Mouse (Mus musculus): Measurements from ENCODE around the gene Nrxn1.
A peak's percentile ranks its signal among the peaks of the same experiment; 100 is the strongest.
"Not testable (repeated sequence)": the region's sequence is repeated elsewhere in the genome, so short reads cannot be mapped to it uniquely, and the experiment has no call there.

Gene Nrxn1

DNA sequence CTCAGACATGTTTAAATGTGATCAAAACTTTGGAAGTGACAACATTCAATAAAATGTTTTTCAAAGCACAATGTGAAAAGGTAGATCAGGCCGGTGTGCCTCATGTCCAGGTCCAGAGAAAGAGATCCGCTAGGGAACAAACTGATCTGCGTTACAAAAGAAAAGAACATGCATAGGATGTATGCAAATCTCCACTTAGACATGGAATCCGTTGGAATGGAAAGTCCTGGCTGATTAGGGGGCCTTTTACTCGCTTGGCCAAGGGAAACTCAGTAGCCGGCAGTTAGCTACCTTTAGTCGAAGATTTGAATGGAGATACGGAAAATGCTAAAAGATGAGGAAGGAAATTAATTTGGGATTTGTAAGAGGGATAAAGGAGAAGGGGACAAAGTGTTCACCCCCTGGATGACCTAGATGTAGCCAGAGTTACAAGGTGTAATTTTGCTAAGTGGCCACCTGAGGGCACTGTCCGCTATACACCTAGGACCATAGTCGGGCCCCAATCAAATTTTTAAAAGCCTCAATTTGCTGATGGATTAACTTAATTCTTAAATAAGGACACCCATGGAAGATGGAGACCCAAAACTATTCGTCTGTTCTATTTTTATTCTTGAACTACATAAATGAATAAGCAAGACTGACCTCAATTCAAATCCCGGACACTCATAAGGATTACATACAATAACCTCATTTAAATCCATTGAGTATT, 508.9 kb downstream of the Nrxn1 start:
- DNase-seq (ENCODE audit: low read depth, low spot score): peak; percentile 17

DNA sequence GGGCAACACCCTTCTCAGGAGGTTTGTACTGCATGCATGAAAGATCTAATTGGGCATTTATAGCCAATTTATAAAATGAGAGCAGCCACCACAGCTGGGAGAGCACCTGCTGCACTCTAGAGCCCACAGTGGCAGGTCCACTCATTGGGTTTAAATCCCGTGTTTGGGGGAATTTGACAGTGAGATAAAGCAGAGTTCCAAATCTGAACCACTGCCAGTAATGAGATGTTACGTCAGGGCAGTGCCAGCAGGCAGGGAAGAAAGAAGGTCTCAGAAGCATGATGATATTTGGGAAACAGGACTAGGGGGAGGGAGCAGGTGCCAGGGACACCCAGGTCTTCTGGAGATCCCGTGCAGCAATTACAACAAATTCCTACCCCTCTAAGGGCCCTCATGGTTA, 509.7 kb downstream of the Nrxn1 start:
- no peak for DNase-seq (ENCODE audit: low read depth, low spot score)

DNA sequence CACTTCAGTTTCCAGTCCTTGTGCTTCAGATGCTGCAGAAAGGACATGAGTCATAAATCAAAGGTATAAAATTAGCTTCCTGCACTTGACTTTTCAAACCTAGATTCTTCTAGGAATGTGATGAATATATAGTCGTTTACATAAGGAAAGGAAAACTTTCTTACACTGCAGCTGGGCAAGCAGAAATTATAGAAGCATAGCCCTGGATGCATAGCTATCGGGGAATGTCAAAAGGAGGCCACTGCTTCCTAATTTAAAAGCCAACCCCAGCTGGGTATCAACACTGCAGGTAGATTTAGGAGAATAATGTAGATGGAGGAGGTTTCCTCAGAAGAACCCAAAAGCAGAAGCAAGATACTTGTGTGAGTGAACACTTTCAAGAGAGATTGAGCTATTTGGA, 523.0 kb downstream of the Nrxn1 start:
- no peak for DNase-seq (ENCODE audit: low read depth, low spot score)

DNA sequence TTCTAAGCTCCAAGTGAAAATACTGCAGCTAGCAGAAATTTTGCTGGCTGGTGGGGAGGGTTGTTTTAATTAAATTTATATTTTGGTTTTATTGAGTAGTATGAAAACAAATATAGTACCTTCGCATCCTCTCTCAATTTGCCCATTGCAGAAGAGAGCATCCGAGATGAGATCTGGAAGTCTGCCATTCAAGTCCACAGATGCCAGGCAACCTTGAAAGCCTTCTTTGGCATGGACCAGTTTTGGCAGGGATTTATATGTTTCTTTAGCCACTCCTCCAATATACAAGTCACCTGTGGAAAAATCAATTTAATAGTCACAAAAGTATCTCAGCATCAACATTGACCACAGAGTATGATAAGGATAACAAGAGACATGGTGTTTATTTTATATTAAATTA, 527.7 kb downstream of the Nrxn1 start:
- DNase-seq (ENCODE audit: low read depth, low spot score): no peak

DNA sequence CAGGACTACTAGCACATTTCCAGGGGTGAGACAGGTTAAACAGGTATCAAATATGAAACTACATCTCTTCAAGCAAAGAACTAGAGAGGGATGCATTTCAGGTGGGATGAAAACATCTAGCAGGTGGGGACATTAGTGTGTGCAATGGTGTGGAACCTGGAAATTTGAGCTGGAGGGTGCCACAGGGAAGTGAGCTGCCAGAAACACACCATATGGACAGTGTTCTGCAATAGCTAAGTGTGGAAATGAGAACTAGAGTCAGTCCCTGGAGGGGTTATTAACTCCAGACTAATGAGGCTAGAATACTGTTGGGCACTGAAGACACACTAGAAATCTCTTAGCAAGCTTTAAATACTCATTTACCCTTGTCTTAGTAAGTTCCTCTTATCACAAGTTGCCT, 536.5 kb downstream of the Nrxn1 start:
- DNase-seq (ENCODE audit: low read depth, low spot score): no peak

DNA sequence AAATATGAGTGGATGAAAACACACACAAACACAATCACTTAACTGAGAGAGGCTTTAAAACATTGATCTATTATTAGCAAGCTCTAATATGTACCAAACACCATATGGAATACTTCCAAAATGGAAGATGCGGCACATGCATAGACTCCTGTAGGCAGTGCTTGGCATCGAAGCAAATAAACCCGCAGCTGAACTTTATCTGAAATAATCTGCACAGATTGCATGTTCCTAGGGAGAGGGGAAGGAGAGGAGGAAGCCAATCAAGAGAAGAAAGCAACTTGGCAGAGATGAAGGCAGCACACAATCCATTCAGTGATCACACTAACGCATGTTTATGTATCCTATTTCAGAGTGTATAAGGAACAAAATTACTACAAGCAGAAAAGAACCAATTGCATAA, 542.5 kb downstream of the Nrxn1 start:
- no peak for DNase-seq (ENCODE audit: low read depth, low spot score)

DNA sequence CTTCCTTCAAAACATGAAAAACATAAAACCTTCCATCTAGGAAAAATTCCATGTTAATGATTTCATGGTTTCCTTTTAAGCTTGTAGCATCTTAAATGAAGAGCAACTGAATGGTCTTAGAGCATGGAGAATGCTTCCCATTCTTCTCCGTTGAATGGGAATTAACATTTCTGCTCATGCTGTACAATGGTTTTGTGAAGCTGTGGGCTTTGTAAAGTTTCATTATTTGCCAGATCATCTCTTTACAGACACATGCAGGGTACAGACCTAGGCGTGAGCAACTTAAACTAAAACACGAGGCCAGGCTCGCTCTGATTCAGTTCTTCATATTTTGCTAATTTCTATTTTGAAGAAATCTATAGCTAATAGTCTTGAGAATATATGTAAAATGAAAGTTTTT, 546.1 kb downstream of the Nrxn1 start:
- DNase-seq (ENCODE audit: low read depth, low spot score): no peak

DNA sequence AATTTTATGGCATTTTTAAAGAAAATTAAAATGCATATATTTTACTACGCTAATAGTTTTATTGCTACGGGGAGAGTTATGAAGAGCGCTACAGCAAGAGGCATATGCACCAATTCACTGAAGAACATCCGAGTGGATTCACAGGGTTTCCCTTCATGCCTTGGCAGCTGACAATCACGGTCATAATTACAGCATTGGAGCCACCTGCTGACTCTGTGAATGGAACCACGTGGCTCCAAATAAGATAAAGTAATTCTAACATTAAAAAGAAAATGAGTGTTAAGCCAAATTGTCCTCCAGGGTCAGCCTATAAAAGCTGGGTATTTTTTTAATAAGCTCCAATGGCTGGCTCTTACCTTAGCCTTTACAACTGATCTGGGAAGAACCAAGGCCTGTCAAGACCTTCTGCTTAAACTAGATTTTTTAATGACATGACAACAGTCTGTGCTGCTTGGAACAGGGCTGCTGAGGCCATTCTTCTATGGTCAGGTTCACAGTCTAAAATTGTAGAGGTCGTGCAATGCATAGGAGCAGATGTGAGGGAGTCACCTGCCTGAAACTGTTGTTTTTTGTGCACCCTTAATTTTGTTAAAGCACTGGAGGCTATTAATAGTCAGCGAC, 548.1 kb downstream of the Nrxn1 start:
- no peak for DNase-seq (ENCODE audit: low read depth, low spot score)

DNA sequence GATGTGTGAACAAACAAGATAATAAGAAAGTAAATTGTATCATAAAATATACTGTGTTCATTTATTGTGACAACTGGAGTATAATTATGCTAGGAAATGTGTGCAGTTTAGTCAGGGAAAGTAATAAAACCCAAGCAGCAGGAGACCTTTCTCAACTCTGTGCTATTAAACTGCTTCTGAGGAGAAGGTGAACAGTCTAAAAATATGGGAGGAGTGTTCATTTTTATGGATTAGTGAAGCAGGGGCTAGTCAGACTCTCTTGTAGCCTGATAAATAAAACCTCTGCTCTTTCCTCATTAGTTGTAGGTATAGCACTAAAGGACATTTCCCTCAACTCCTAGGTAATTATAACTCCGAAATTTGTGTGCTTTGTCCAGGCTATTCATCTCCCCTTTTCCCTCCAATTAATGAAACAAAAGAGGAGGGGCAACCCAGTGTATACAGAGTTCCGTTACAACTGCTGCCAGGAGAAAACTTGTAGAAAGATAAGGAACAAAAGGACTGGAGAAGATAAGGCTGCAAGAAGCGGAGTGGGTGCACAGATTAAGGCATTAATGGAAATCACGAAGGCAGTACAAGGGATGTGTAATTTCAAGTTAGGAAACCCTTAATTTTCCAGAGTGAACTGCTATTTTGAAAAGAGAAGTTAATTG, 548.8 kb downstream of the Nrxn1 start:
- DNase-seq (ENCODE audit: low read depth, low spot score): no peak

DNA sequence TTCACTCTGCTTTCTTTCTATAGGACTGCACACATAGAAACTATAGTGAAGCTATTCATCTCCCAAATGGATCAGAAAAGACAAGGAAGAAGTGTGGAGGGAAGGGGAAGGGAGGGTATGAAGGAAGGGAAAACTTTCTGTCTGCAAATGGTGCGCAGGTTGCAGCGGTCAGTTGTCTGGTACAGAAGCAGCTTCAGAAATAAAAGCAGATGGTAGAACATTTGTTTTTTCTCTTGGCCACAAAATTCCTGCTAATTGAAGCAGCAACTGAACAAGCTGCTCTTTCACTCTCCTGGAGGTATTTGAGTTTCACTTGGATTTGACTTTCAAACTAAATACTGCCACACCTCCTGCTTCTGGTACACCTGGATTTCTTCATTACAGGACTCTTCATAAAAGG, 561.4 kb downstream of the Nrxn1 start:
- no peak for DNase-seq (ENCODE audit: low read depth, low spot score)

DNA sequence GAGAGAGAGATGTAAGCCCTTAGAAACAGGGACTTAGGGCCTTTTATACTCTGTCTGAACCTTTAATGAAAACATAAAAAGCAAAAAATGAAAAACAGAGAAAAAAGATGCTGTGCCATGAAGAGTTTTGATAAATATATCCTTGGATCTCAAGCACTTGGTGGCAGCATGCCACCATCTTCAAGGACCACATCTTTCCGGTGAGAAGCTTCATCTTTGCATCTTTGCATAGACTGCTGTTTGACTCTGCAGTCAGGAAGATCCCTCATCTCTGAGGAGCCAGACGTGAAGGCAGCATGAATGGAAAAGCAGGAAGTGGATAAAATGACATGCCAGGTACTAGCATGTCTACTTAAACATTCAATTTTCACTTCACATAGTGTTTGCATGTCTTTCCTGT, 586.8 kb downstream of the Nrxn1 start:
- no peak for DNase-seq (ENCODE audit: low read depth, low spot score)

DNA sequence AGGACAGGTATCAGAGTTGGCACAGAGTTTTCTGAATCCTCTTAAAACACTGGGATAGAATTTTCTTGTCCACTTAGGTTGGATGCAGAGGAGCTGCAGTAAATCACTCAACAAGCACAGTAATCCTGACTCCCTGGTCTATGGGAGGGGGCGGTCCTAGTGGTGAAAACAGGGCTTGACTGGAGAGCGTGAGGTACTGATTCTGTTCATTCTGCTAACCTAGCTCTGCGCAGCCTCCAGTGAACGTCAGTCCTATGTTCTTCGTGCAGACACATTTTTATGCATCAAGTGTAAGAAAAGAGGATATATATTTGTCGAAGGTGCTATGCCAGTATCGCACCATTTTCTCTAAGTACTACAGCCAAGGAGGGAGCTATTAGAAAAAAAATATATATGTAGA, 588.9 kb downstream of the Nrxn1 start:
- not testable (repeated sequence) for DNase-seq (ENCODE audit: low read depth, low spot score)

DNA sequence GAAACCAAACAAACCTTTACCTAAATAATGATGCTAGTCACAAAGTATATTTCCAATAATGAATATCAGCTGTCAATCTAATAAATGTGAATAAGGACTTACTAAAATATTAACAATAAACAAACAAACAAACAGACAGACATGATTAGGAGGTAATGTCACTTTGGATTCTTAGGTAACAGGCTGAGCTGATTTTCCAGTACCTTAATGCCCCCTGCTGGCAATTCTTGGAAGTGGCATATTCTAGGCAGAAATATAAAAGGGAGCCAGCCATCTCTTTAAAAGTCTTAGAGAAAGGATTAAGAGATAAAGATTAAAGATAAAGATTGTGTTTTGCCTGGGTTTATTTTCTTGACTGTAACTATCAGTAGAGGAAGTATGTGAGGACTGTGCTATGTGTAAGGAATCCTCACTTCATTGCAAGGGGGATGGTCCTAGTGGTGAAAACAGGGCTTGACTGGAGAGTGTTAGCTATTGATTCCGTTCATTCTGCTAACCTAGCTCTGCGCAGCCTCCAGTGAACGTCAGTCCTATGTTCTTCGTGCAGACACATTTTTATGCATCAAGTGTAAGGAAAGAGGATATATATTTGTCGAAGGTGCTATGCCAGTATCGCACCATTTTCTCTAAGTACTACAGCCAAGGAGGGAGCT, 591.7 kb downstream of the Nrxn1 start:
- DNase-seq (ENCODE audit: low read depth, low spot score): peak; percentile 24

DNA sequence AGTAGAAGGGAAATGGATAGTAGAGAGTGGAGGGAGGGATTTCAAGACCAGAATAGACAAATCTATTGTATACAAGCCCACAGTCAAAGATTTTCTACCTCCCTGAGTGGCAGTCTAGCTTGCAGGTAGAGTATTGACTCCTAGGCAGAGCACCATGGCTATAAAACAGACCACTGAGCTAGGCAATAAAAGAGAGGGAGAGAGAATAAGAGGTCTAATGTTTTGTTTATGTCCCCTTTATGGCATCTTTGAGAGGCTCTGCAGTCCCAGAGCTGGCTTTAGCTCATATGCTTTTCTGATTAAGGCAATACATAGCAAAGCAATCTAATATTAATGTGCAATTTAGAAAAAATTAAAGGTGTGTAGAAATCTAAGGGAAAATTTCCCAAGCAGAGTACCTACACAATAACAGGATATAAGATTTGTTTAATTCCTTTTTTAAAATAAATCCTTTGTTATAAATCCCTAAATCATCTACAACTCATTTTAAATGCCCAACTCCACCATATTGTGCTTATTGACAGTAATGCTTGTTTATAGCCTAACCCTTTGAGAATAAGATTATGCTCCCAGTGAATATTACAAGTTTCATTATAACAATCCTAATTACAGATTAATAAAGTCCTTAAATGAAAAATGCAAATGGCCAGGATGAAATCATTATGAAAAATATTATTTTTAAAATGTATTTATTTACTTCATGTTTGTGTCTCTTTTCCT, 613.2 kb downstream of the Nrxn1 start:
- DNase-seq (ENCODE audit: low read depth, low spot score): no peak

DNA sequence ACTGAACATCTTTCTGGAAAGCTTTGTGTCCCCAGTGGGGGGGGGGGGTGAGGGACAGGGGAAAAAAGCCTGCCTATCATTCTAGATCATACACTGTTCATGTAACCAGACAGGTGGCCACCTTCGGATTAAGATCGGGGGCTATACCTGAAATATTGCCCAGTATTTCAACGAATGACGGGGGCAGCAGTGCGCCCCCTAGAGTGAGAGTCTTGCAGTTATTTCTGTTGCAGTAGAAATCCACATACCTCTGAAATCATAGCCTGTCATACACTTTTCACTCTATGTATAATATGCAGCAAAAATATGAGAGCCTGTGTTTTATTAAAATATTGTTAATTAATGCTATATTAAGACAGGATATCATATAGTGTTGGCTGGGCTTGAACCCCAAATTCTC, 636.1 kb downstream of the Nrxn1 start:
- no peak for DNase-seq (ENCODE audit: low read depth, low spot score)

DNA sequence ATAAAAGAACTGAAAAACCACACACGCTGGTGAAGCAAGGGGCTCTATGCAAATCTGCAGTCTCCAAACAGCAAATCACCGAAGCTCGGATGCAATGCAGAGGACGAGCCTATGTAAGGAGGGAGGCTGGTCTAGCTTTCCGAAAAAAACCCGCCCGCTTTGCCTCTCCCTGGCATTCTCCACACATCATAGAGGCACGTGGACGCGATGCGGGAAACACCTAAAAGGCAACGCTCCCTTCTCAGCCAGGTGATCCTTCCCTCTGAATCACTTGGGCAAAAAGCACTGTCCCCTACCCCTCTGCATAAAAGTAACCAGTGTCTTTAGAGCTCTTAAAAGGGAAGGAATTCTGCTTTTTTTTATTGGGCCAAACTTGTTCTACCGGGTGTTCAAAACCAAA, 637.0 kb downstream of the Nrxn1 start:
- no peak for DNase-seq (ENCODE audit: low read depth, low spot score)

DNA sequence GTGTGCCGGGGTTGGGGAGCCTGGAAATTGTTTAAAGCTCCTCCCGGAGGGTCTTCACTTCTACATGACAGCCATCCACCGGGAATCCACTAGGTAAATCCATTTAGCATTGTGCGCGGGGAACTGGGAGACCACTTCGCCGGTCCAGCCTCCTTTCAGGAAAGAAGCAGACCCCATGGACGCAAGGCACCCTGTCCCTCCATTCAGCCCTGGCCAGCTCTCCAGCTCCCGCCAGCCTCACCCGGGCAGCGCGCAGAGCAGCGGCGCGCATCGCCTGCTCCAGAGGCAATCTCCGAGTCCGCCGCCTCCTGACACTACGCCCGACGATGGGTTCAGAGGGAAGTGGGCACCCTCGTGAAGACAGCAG, 637.5 kb downstream of the Nrxn1 start:
- no peak for DNase-seq (ENCODE audit: low read depth, low spot score)

DNA sequence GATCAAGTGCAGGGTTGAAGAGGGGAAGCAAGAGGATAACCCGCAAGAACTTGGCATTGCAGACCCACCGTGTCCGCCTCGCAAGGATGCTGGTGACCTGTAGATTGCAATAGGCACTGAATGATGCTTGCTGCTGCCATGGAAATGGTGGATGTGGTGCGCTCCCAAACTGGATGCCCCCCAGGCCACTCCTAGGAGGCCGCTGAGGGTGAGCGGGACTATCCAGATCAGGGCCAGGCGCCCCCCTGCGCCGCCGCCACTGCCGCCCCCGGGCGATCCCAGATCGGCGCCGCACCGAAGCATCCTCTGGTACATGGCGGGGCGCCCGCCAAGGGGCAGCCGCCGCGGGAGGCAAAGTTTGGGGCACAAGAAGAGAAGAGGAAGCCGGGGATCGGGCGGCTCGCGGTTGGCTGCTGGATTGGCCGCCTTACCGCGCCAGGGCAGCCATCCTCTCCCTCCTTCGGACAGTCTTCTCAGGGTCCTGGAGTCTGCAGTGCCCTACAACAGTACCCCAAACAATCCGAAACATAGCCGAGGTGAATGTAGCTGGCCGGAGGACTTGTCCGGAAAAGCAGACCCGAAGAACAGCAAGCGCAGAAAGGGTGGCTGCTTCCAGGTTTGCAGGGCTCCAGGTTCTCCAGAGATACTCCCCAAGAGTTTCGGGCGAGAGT, 638.0 kb downstream of the Nrxn1 start:
- DNase-seq (ENCODE audit: low read depth, low spot score): no peak

DNA sequence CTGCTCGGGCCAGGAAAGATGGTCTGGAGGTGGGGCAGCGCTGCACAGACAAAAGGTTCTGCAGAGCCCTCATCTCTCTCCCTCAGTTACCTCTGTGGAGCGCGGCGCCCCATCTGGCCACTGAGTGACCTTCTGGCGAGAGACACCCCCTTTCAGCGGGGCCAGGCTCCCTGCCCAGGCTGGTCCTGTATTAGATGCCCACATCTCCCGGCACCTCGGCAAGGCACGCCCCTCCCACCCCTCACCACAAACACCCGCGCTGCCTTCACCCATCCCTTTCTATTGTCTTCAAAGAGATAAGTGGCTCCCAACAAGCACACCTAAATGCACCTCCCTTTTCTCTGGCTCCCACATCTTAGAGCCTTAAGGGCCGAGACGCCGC, 638.5 kb downstream of the Nrxn1 start:
- no peak for DNase-seq (ENCODE audit: low read depth, low spot score)

DNA sequence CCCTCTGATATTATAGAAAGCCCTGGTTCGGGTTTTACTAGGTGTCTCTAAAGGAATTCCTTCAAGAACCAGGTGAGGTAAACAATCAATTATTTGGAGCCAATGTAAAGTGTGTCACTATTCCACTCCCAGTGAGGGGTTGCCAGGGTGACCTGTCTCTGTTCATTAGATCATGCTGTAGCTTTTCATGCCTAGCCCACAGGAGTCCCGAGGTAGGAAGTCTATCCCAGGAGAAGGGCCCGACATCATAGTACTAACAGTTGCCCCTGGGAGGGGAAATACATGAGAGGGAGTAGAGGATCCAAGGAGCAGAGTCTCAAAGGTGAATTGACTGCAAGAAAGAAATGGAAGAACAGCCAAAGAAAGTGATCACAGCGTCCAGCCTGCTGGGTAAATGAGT, 639.6 kb downstream of the Nrxn1 start:
- DNase-seq (ENCODE audit: low read depth, low spot score): no peak

DNA sequence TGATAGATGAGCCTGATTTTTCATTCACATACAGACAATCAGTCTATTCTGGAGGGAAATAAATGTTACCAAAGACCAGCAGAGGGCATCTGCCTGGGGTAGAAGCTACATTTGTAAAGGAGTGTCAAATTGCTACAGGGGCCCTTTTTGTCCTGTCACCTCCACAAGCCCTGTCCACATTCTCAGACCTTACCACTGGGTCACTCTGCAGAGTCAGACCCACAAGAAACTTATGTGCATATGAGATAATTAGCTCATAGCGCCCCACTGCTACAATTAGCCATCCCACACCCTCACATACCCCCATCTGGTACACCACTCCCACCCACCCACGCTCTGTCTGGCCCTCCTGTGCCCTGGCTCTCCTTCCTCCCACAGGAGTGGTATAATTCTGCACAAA, 640.1 kb downstream of the Nrxn1 start:
- DNase-seq (ENCODE audit: low read depth, low spot score): no peak

DNA sequence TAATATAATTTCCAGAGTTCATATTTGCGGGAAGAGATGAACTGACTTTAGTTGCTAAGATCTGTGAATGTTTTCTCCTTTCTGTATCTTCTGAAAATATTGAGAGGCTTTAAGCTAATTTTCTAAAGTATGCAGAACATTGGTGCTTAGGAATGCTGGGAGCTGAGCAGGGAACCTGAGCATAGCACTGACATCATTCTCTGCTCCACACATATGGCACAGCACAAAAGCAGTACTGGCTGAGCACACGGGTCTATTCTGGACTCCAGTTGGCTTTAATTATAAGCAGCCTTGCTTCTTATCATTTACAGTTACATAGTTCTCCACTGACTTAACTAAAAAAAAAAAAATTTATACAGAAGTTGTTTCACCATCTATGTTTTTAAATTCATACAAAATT, 641.5 kb downstream of the Nrxn1 start:
- no peak for DNase-seq (ENCODE audit: low read depth, low spot score)

Measured in CD4-positive, CD25-positive, alpha-beta regulatory T cell, adult 2 months (primary cell).